Mouse (Mus musculus) testis, adult 2 months (tissue): ENCODE data around the gene Pzp. TPM values are rescaled to one million over a fixed set of nuclear protein-coding genes. Genes with fewer than 3 reads are reported as not detected.

Source experiments
- H3K27ac ChIP-seq: fragments of 200-500 bp; 2 replicates; pipeline ENCODE4 v1.5.1; 2012; ENCODE audit warnings: low read depth, low read length; ENCODE audit not compliant: control insufficient read depth, insufficient read depth
- H3K27me3 ChIP-seq: fragments of 200-500 bp; 2 replicates; pipeline ENCODE4 v1.6.1; 2012; ENCODE audit warnings: mild to moderate bottlenecking, low read length, moderate library complexity; ENCODE audit not compliant: control insufficient read depth, insufficient read depth
- H3K36me3 ChIP-seq: fragments of 200-500 bp; 2 replicates; pipeline ENCODE4 v1.6.1; 2012; ENCODE audit warnings: mild to moderate bottlenecking, low read length; ENCODE audit not compliant: control insufficient read depth, insufficient read depth
- H3K4me1 ChIP-seq: fragments of 200-500 bp; 2 replicates; pipeline ENCODE4 v1.6.1; 2012; ENCODE audit warnings: low read length; ENCODE audit not compliant: control insufficient read depth, insufficient read depth
- H3K4me3 ChIP-seq: fragments of 200-500 bp; 2 replicates; pipeline ENCODE4 v1.5.1; 2012; ENCODE audit warnings: low read depth, mild to moderate bottlenecking, low read length, moderate library complexity, mixed read lengths; ENCODE audit not compliant: control insufficient read depth
- CTCF ChIP-seq: fragments of 200-500 bp; IDR thresholded peaks from 2 replicates; pipeline ENCODE4 v1.5.1; 2012; ENCODE audit warnings: low read depth, mild to moderate bottlenecking, inconsistent platforms, low read length, moderate library complexity; ENCODE audit not compliant: control insufficient read depth, insufficient read depth, insufficient replicate concordance
- POLR2A ChIP-seq: fragments of 200-500 bp; IDR thresholded peaks from 2 replicates; pipeline ENCODE4 v1.6.1; 2012; ENCODE audit warnings: low read depth, mild to moderate bottlenecking, inconsistent platforms, low read length, moderate library complexity; ENCODE audit not compliant: control insufficient read depth
- polyA plus RNA-seq: library from polyadenylated mRNA; depleted of rRNA; stranded (reverse); fragments of >200 nt; gene quantifications from 2 replicates; pipeline ENCODE4 v1.2.3, GENCODE M21; 2012

Pzp gene
- polyA plus RNA-seq, 1 experiment, result 2.0 TPM

DNA sequence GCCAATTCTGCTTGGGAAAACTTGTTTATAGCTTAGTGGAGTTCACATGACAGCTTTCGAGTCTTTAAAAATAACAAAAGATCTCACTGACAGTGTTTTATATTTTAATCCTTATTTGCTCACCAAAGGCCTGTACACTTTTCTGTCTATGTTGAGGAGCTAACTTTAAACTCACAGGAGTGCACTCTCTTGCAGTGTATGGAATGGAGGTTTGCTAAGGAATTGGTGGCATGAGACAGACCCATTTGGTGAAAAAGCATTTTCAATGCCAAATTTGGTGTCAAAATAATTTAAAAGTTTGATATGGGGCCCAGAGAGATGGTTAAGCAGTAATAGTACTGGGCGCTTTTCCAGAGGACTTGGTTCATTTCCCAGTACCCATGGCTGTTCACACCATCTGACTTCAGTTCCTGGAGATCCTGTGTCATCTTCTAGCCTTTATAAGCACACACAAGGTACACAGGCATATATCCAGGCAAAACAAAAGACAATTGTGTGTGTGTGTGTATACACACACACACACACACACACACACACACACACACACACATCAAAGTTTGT is 20.8 kb downstream of the Pzp start:
- TF ChIP-seq POLR2A (no peak), CTCF (no peak)
- no peak overlapping the region for H3K27ac ChIP-seq
- H3K36me3 ChIP-seq, result peaks cover 1% of the 10 kb centered on the region; the same call in 1 of the 2 replicates
- H3K4me3 ChIP-seq, result no peak overlapping the region
- H3K27me3 ChIP-seq, result no peaks in the 10 kb centered on the region
- no peaks in the 10 kb centered on the region for H3K4me1 ChIP-seq

DNA sequence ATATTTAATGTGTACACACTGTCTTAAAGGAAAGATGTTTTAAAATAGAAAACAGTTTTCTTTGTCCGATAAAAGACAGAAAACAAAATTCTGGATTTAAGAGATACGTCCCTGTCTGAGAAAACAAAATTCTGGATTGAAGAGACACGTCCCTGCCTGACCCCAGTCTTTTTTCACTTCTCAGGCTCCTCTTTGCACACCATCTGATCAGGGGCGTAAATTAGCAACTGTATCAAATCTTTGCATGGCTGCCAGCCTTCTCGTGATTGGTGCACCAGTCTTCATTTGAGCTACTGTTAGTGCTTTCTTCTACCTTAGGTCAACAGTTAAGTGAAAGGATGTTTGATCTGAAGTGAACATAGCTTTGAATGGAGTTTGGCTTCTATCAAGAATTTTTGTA is 21.8 kb downstream of the Pzp start:
- Histone ChIP-seq H3K36me3 (peaks cover 1% of the 10 kb centered on the region; the same call in 1 of the 2 replicates), H3K4me1 (no peaks in the 10 kb centered on the region), H3K4me3 (no peak overlapping the region), H3K27ac (no peak overlapping the region), H3K27me3 (no peaks in the 10 kb centered on the region)
- TF ChIP-seq POLR2A, result no peak
- TF ChIP-seq CTCF, result no peak

DNA sequence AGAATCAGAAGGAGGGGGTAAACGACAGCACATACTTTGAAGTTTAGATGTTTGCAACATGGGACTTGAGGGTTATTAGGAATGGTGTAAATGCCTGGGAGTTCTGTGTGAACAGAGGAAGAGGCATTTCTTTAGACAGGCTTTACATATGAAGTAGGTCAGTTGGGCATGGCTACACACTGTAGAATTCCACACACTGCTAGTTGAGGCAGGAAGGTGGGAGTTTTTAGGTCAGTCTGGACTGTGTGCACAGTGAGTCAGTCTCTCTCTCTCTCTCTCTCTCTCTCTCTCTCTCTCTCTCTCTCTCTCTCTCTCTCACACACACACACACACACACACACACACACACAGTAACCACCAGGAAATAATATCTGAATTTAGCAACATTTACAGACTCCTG is 31.2 kb downstream of the Pzp start:
- Histone ChIP-seq H3K4me1 (no peaks in the 10 kb centered on the region), H3K27me3 (no peaks in the 10 kb centered on the region), H3K36me3 (no peaks in the 10 kb centered on the region), H3K4me3 (no peak overlapping the region), H3K27ac (no peak overlapping the region)
- no peak for TF ChIP-seq POLR2A
- TF ChIP-seq CTCF, result no peak

GRCm38 (mm10) chr6:128494646-128495331 is 31.7 kb downstream of the Pzp start:
- TF ChIP-seq CTCF (no peak), POLR2A (no peak)
- no peak overlapping the region for H3K4me3 ChIP-seq
- H3K27ac ChIP-seq, result no peak overlapping the region
- no peaks in the 10 kb centered on the region for H3K27me3 ChIP-seq
- H3K36me3 ChIP-seq, result no peaks in the 10 kb centered on the region
- H3K4me1 ChIP-seq, result no peaks in the 10 kb centered on the region

- no peak for TF ChIP-seq POLR2A
- TF ChIP-seq CTCF, result no peak
- H3K27me3 ChIP-seq, result no peaks in the 10 kb centered on the region
- H3K4me1 ChIP-seq, result no peaks in the 10 kb centered on the region
- H3K36me3 ChIP-seq, result no peaks in the 10 kb centered on the region
- no peak overlapping the region for H3K27ac ChIP-seq
- no peak overlapping the region for H3K4me3 ChIP-seq
Observed at GRCm38 (mm10) chr6:128491916-128492315, 34.6 kb downstream of the Pzp start.

DNA sequence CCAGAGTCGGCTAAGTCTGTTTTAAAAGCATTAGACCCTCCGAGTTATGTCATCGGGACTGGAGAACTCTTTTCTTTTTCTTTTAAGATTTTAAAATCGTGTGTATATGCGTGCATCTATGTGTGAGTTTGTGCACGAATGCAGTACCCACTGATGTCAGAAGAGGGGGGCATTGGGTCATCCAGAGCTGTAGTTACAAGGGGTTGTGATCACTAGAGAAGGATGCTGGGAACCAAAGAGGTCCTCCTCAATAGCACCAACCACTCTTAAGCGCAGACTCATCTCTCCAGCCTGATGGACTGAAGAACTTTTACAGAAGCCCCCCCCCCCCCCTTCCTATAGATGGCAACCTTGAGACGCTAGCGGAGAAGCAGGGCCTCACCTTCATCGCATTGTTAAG is 36.4 kb downstream of the Pzp start:
- Histone ChIP-seq H3K36me3 (no peaks in the 10 kb centered on the region), H3K4me3 (no peak overlapping the region), H3K4me1 (no peaks in the 10 kb centered on the region), H3K27me3 (no peaks in the 10 kb centered on the region), H3K27ac (no peak overlapping the region)
- TF ChIP-seq CTCF, result no peak
- TF ChIP-seq POLR2A, result no peak

GRCm38 (mm10) chr6:128487736-128488135 is 38.8 kb downstream of the Pzp start:
- TF ChIP-seq CTCF (no peak), POLR2A (no peak)
- no peaks in the 10 kb centered on the region for H3K27me3 ChIP-seq
- no peaks in the 10 kb centered on the region for H3K4me1 ChIP-seq
- H3K4me3 ChIP-seq, result no peak overlapping the region
- H3K36me3 ChIP-seq, result no peaks in the 10 kb centered on the region
- H3K27ac ChIP-seq, result no peak overlapping the region
